Mouse (Mus musculus) spleen, adult 2 months (tissue): Measurements from ENCODE around the gene Sv2a. TPM values are rescaled to one million over a fixed set of nuclear protein-coding genes. Genes with fewer than 3 reads are reported as not detected.

ENCODE experiments used
- DNase-seq, 2 experiments: peaks; one replicate each; pipeline versions ENCODE4 v3.0.0 to v3.0.0-alpha.2; 2012 to 2021; ENCODE audit warnings: low spot score in 2 of 2, low read depth in 1 of 2
- H3K27ac ChIP-seq: fragments of 200-500 bp; 2 replicates; pipeline ENCODE4 v1.5.1; 2012; ENCODE audit warnings: low read length, inconsistent platforms; ENCODE audit not compliant: insufficient read depth
- H3K27me3 ChIP-seq: fragments of 200-500 bp; 2 replicates; pipeline ENCODE4 v1.6.1; 2012; ENCODE audit warnings: mild to moderate bottlenecking, moderate library complexity, low read length, inconsistent platforms; ENCODE audit not compliant: control insufficient read depth, insufficient read depth
- H3K36me3 ChIP-seq: fragments of 200-500 bp; 2 replicates; pipeline ENCODE4 v1.6.1; 2012; ENCODE audit warnings: mild to moderate bottlenecking, low read length, inconsistent platforms; ENCODE audit not compliant: control insufficient read depth, insufficient read depth
- H3K4me1 ChIP-seq: fragments of 200-500 bp; 2 replicates; pipeline ENCODE4 v1.6.1; 2011; ENCODE audit warnings: inconsistent platforms; ENCODE audit not compliant: control insufficient read depth, insufficient read depth, insufficient read length
- H3K4me3 ChIP-seq: fragments of 200-500 bp; 2 replicates; pipeline ENCODE4 v1.5.1; 2011; ENCODE audit warnings: mild to moderate bottlenecking, inconsistent platforms; ENCODE audit not compliant: insufficient read depth, insufficient read length; ENCODE audit errors: extremely low read depth
- CTCF ChIP-seq: fragments of 200-500 bp; IDR thresholded peaks from 2 replicates; pipeline ENCODE4 v1.5.1; 2011; ENCODE audit warnings: mild to moderate bottlenecking, inconsistent platforms; ENCODE audit not compliant: insufficient read depth, insufficient read length, insufficient replicate concordance; ENCODE audit errors: extremely low read depth
- POLR2A ChIP-seq: fragments of 200-500 bp; IDR thresholded peaks from 2 replicates; pipeline ENCODE4 v1.6.1; 2011; ENCODE audit warnings: low read depth, low read length, inconsistent platforms
- WGBS: fragments of 180-500 bp; shearing (Covaris S2); methylation state at CpG from one replicate; pipeline ENCODE4 v1.1.7; 2018; 5-methylcytosine and 5-hydroxymethylcytosine counted together
- polyA plus RNA-seq: library from polyadenylated mRNA; depleted of rRNA; stranded (reverse); fragments of >200 nt; gene quantifications from 2 replicates; pipeline ENCODE4 v1.2.3, GENCODE M21; 2012; rRNA removed

The Sv2a gene
- 2.0 and 3.5 TPM in 2 replicates for polyA plus RNA-seq

DNA sequence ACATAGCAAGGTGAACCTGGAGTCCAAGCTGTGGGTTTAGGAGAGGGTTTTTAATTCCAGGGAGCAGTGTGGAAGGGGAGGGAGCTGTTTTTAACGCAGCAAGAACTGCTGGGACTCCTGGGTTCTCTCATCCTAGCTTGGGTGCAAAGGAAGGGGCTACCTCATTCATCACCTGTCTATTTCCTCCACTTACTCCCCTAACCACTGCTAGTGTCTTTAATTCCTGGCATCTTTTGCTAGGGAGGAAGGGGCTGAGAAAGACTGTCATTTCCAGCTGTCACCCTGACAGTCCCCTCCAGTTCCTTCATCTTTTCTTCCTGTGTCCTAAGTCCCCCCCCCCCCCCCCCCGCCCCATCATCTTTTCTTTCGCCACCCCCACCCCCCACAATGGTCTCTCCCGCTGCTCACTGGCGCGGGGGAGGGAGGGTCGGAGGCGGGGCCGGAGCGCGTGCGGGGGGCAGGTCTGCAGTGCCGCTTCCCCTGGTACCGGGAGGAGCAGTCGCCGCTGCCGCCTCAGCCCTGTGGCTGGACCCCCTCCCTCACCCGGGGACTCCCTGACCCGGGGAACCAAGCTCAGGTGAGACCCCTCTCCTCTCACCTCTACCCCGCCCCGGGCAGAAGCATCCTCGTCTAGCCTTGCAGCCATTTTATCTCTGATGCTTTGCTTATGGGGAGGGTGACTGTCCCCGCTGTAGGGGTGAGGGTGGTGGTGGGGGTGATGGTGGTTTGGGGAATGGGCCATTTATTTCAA lies at the start of gene Sv2a:
Gene Sv2a (plus strand): TSS at position 425 of the 751 bp plus-strand sequence.
- no peaks in the 10 kb centered on the region for H3K27me3 ChIP-seq
- 1% methylated on average over 15 of the region's 23 CpGs for WGBS
- TF ChIP-seq POLR2A (no peak), CTCF (no peak)
- peaks cover 7% of the 10 kb centered on the region; the same call in 1 of the 2 replicates for H3K36me3 ChIP-seq
- H3K4me1 ChIP-seq, result no peaks in the 10 kb centered on the region
- H3K27ac ChIP-seq, result no peak within 1 kb of the TSS
- peak within 1 kb of the TSS; percentile 56 for H3K4me3 ChIP-seq
- DNase-seq, result peak in 1 of 2 experiments; percentile 40

DNA sequence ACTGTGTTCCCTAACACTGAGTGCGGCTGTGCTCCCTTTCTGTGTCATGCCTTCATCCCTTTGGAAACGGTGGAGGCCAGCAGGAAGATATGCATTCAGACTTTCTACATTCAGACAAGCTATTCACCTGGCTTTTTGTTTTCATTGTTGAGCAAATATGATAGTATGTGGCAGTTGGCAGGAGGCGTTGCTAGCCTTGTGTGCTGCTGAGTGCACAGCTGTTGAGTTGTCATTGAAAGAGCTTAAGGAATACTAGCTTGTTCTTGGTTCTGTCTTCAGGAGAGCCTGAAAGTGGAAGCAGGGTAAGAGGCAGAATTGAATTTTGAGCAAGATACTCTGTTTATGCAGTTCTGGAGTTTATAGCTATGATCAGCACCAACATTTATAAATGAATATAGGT lies 48.5 kb upstream of the Sv2a start:
- Histone ChIP-seq H3K36me3 (peaks cover 5% of the 10 kb centered on the region; the same call in 1 of the 2 replicates), H3K27me3 (no peaks in the 10 kb centered on the region), H3K27ac (no peak overlapping the region), H3K4me3 (no peak overlapping the region), H3K4me1 (no peaks in the 10 kb centered on the region)
- no peak for DNase-seq
- 91% methylated on average over 3 of the region's 3 CpGs for WGBS
- no peak for TF ChIP-seq CTCF
- no peak for TF ChIP-seq POLR2A

- TF ChIP-seq POLR2A (no peak), CTCF (no peak)
- no peak overlapping the region for H3K4me3 ChIP-seq
- peaks cover 5% of the 10 kb centered on the region; the same call in 1 of the 2 replicates for H3K36me3 ChIP-seq
- WGBS, result 95% methylated on average over 11 of the region's 11 CpGs
- H3K27me3 ChIP-seq, result no peaks in the 10 kb centered on the region
- H3K4me1 ChIP-seq, result no peaks in the 10 kb centered on the region
- no peak for DNase-seq
- H3K27ac ChIP-seq, result no peak overlapping the region
Measured at GRCm38 (mm10) chr3:96133327-96133905, 47.5 kb upstream of the Sv2a start.

GRCm38 (mm10) chr3:96135011-96135410 lies 45.9 kb upstream of the Sv2a start:
- DNase-seq, result no peak
- Histone ChIP-seq H3K27me3 (no peaks in the 10 kb centered on the region), H3K36me3 (peaks cover 10% of the 10 kb centered on the region), H3K4me1 (no peaks in the 10 kb centered on the region), H3K4me3 (no peak overlapping the region), H3K27ac (no peak overlapping the region)
- 90% methylated on average over 3 of the region's 3 CpGs for WGBS
- TF ChIP-seq POLR2A (no peak), CTCF (no peak)

- 6% methylated on average over 5 of the region's 5 CpGs for WGBS
- peaks cover 19% of the 10 kb centered on the region for H3K36me3 ChIP-seq
- DNase-seq, result peak; percentile 52 to 55
Measured at GRCm38 (mm10) chr3:96147950-96148349, 33.0 kb upstream of the Sv2a start.

DNA sequence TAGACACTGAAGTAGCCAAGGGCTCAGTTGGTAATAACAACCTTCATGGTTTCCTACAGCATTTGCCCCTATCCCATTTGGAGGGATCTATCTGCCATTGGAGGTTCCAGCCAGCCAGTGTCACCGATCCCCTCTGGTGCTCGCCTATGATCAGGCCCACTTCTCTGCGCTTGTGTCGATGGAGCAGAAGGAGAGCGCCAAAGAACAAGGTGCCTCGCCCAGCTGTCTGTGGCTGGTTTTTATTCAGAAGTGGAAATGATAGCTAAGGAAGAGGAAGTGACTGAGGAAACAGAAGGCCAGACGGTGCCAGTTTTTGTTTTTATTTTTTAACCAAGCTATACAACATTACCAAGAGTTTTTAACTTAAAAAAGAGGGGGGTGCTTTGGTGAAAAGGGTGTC lies 29.1 kb upstream of the Sv2a start:
- WGBS, result 50% methylated on average over 7 of the region's 7 CpGs
- peaks cover 36% of the 10 kb centered on the region for H3K36me3 ChIP-seq
- H3K4me1 ChIP-seq, result peaks cover 3% of the 10 kb centered on the region; the same call in 1 of the 2 replicates
- no peaks in the 10 kb centered on the region for H3K27me3 ChIP-seq
- H3K4me3 ChIP-seq, result no peak overlapping the region
- H3K27ac ChIP-seq, result no peak overlapping the region
- no peak for TF ChIP-seq POLR2A
- TF ChIP-seq CTCF, result no peak
- DNase-seq, result no peak

More at GRCm38 (mm10) chr3:96147950-96148349, 33.0 kb upstream of the Sv2a start:
- TF ChIP-seq POLR2A (no peak), CTCF (no peak)
- Histone ChIP-seq H3K4me3 (no peak overlapping the region), H3K27me3 (no peaks in the 10 kb centered on the region), H3K4me1 (peaks cover 3% of the 10 kb centered on the region; the same call in 1 of the 2 replicates), H3K27ac (no peak overlapping the region)

GRCm38 (mm10) chr3:96152611-96153010 lies 28.3 kb upstream of the Sv2a start:
- Histone ChIP-seq H3K27me3 (no peaks in the 10 kb centered on the region), H3K36me3 (peaks cover 35% of the 10 kb centered on the region), H3K4me1 (peaks cover 3% of the 10 kb centered on the region; the same call in 1 of the 2 replicates), H3K4me3 (no peak overlapping the region), H3K27ac (no peak overlapping the region)
- WGBS, result 95% methylated on average over 5 of the region's 5 CpGs
- DNase-seq, result no peak
- TF ChIP-seq POLR2A (no peak), CTCF (no peak)
